Mouse (Mus musculus): ENCODE measurements around the gene Gm10642. TPM values are rescaled to one million over a fixed set of nuclear protein-coding genes. Genes with fewer than 3 reads are reported as not detected.

Gene Gm10642
- total RNA-seq, 2 experiments from 2014 or later = 0.26 TPM; not detected in 1

GRCm38 (mm10) chr9:70678682-70679131, 22.7 kb downstream of the Gm10642 start, which contains the start of gene Adam10:
TSS of gene Adam10 (plus strand) at chr9:70678997.
- no peak for TF ChIP-seq CTCF (IDR thresholded peaks at IDR 0.05)
- intact Hi-C loops (cut with DNase I) = loop anchor here (2.0 to 5.0 kb wide), 2 partner anchors 22 to 74 kb away; partner anchors contain the start of genes Gm10642 and Mindy2
- peak within 1 kb of the TSS; percentile 92 for H3K4me3 ChIP-seq
- peak; percentile 100 for DNase-seq
- peak within 1 kb of the TSS; percentile 97 for H3K27ac ChIP-seq

GRCm38 (mm10) chr9:70679132-70680091, 23.4 kb downstream of the Gm10642 start:
- Histone ChIP-seq H3K27ac (peak overlapping the region; percentile 97), H3K4me3 (peak overlapping the region; percentile 92)
- peak; percentile 75 for DNase-seq
- TF ChIP-seq CTCF (IDR thresholded peaks at IDR 0.05) = no peak
- intact Hi-C loops (cut with DNase I) = loop anchor here (2.0 to 5.0 kb wide), 2 partner anchors 23 to 73 kb away; partner anchors contain the start of genes Gm10642 and Mindy2

DNA sequence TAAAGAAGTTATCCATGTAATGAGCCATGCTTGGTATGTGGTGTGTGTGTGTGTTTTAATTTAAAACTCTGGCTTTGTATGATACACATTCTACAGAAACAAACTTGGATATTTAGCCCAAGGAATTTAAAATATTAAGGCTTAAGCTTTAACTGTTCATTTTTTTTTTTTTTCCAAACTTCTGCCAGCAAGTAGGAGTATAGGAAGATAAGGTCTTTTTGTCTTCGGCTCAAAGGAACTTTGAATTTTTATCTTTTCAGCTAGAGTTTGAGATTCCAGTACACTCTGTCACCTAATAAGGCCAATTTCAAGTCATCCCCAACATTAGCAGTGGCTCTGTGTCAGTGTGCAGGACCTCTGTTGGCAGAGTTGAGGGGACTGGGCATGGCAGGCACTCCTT, 26.2 kb downstream of the Gm10642 start:
- no peak overlapping the region for H3K4me3 ChIP-seq
- DNase-seq = no peak
- H3K27ac ChIP-seq = no peak overlapping the region
- TF ChIP-seq CTCF (IDR thresholded peaks at IDR 0.05) = no peak
- intact Hi-C loops (cut with DNase I) = no loop called here

DNA sequence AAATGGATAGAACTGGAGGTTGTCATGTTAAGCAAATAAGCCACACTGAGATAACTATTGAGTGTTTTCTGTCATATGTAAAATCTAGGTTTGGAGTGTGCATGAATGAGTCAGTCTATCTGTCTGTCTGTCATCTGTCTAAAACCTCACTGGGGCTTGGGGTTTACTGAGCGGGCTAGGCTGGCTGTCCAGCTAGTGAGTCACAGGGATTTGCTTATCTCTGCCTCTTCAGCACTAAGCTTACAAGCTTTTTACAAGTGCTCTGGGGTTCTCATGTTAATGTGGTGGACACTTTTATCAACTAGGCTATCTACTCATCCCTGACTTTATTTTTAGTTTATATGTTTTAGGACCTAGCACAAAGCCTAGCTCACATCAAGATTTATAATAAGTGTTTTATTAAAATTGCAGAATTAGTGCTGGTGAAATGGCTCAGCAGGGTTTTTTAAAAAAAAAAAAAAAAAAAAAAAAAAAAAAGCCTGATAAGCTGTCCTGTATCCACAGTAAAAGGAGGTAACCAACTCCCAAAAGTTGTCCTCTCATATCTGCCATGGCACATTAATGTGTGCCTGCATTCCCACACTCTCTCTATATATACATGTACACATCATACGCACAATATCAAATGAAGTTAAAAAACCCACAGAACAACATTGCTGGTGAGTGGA, 32.4 kb downstream of the Gm10642 start:
- intact Hi-C loops (cut with DNase I) = no loop called here
- H3K27ac ChIP-seq = no peak overlapping the region
- H3K4me3 ChIP-seq = no peak overlapping the region
- TF ChIP-seq CTCF (IDR thresholded peaks at IDR 0.05) = no peak
- no peak for DNase-seq

DNA sequence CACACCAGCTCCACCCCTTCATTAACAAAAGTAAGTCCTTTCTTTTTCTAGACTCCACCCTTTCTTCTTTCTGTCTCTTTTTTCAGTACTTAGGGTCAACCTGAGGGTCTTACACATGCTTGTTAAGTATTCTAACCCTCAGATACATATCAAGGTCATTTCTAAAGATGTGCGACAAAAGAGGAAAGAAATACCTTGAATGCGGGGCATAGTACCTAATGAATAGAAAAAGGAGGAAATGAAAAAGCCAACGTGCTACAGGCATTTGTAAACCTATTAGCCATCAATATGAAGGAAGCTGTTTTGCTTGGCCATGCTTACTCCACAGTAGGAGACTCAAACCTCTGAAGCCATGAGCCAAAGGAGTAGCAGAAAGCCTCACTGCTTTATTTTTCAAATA, 33.9 kb downstream of the Gm10642 start:
- DNase-seq = no peak
- no peak overlapping the region for H3K4me3 ChIP-seq
- intact Hi-C loops (cut with DNase I) = no loop called here
- no peak overlapping the region for H3K27ac ChIP-seq
- TF ChIP-seq CTCF (IDR thresholded peaks at IDR 0.05) = no peak

DNA sequence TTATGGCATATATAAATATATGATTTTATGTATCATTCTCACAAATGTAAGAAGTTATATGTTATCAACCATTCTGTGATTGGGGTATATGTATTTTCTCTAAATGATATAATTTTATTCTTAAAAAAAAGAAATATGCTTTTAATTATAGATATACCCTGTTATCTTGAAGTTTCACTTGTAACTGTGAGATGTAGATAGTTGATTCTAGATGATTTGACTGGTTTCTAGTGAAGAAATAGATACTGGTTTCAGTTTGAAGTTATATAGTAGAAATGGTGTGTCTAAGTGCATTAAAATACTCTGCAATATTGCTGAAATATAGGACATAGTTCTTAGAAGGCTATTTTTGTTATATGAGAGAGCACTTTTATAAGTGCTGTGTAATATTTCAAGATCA, 34.5 kb downstream of the Gm10642 start:
- intact Hi-C loops (cut with DNase I) = no loop called here
- no peak for TF ChIP-seq CTCF (IDR thresholded peaks at IDR 0.05)
- no peak overlapping the region for H3K27ac ChIP-seq
- no peak for DNase-seq
- H3K4me3 ChIP-seq = no peak overlapping the region

GRCm38 (mm10) chr9:70691772-70692693, 36.0 kb downstream of the Gm10642 start:
- intact Hi-C loops (cut with DNase I) = no loop called here
- TF ChIP-seq CTCF (IDR thresholded peaks at IDR 0.05) = no peak
- Histone ChIP-seq H3K27ac (no peak overlapping the region), H3K4me3 (no peak overlapping the region)
- DNase-seq = no peak

- intact Hi-C loops (cut with DNase I) = no loop called here
- no peak for DNase-seq
- no peak for TF ChIP-seq CTCF (IDR thresholded peaks at IDR 0.05)
These were observed 39.7 kb downstream of the Gm10642 start for GRCm38 (mm10) chr9:70695723-70696122.

GRCm38 (mm10) chr9:70698090-70698489, 42.0 kb downstream of the Gm10642 start:
- Histone ChIP-seq H3K27ac (no peak overlapping the region), H3K4me3 (no peak overlapping the region)
- intact Hi-C loops (cut with DNase I) = no loop called here
- no peak for DNase-seq
- TF ChIP-seq CTCF (IDR thresholded peaks at IDR 0.05) = no peak

More at GRCm38 (mm10) chr9:70695723-70696122, 39.7 kb downstream of the Gm10642 start:
- H3K27ac ChIP-seq = no peak overlapping the region
- no peak overlapping the region for H3K4me3 ChIP-seq

- TF ChIP-seq CTCF (IDR thresholded peaks at IDR 0.05) = no peak
- no peak overlapping the region for H3K27ac ChIP-seq
- no peak for DNase-seq
- intact Hi-C loops (cut with DNase I) = no loop called here
- H3K4me3 ChIP-seq = no peak overlapping the region
These were observed 47.6 kb downstream of the Gm10642 start for GRCm38 (mm10) chr9:70703597-70704203.

DNA sequence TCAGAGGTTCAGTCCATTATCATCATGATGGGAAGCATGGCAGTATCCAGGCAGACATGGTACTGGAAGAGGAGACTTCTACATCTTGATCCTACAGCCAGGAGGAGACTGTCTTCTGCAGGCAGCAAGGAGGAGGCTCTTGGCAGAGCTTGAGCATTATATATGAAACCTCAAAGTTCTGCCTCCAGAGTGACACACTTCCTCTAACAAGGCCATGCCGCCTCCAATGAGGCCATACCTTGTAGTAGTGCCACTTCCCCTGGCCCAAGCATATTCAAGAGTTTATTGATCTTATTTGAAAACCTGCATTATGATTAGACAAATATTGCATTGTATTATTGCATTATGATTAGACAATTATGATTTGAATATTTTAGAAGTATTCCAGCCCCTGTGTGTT, 50.4 kb downstream of the Gm10642 start:
- no peak for DNase-seq
- intact Hi-C loops (cut with DNase I) = no loop called here
- Histone ChIP-seq H3K27ac (no peak overlapping the region), H3K4me3 (no peak overlapping the region)
- TF ChIP-seq CTCF (IDR thresholded peaks at IDR 0.05) = no peak

Other genes starting within 250 kb of the Gm10642 start
- gene Ccnb2, start 234.7 kb upstream of the Gm10642 start, total RNA-seq (2021) = under 1 TPM in 1 of 2 experiments, not detected in 1; 0.26 TPM
- gene Rnf111, start 152.5 kb upstream of the Gm10642 start, total RNA-seq (2021) = 10 to 100 TPM; 13.3 to 14.0 TPM
- 10 to 100 TPM; 16.9 to 20.9 TPM for gene Sltm, start 113.5 kb upstream of the Gm10642 start, total RNA-seq (2021)
- gene Mindy2, start 923 bp downstream of the Gm10642 start, total RNA-seq (2021) = 10 to 100 TPM; 12.3 to 17.9 TPM
- gene Adam10, start 22.7 kb downstream of the Gm10642 start, total RNA-seq (2021) = 10 to 100 TPM; 14.1 to 17.3 TPM

Data from gastrocnemius, adult 2 months (tissue).